Mouse (Mus musculus) heart, postnatal 0 days (tissue): ENCODE results near the gene Hist1h4f.

Source experiments
- CTCF ChIP-seq: IDR thresholded peaks from 2 replicates; pipeline ENCODE4 v1.5.1; 2016; ENCODE audit warnings: antibody characterized with exemption, control low read depth, low read depth
- EP300 ChIP-seq: IDR thresholded peaks from 2 replicates; pipeline ENCODE4 v1.6.1; 2016; ENCODE audit warnings: antibody characterized with exemption, low read depth

DNA sequence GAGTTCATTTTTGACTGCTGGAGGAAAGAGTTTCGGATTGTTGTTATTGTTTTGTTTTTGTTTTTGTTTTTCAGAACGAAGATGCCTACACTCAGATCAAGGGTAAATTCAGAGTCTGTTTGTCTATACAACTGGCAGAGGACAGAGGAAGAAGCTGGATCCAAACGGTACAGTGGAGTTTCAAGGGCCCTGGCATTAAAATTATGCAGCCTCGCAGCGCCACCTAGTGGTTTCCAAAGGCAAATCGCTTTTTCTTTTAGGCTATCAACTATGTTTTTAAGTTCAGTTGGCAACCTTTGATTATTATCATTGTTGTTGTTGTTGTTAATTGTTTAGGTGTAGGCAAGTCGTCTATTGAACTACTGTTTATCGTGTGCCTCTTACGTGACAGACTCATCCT, 46.5 kb upstream of the Hist1h4f start:
- TF ChIP-seq EP300 (no peak), CTCF (peak; percentile 81)
